Mouse (Mus musculus) myocyte (in vitro differentiated cells): ENCODE measurements around the gene Ppara. TPM values are rescaled to one million over a fixed set of nuclear protein-coding genes. Genes with fewer than 3 reads are reported as not detected.

Experiments used
- H3K27me3 ChIP-seq: one replicate; pipeline ENCODE4 v1.6.1; 2011; ENCODE audit not compliant: control insufficient read depth, insufficient read depth, insufficient read length
- H3K36me3 ChIP-seq: one replicate; pipeline ENCODE4 v1.6.1; 2011; ENCODE audit not compliant: control insufficient read depth, insufficient read depth
- H3K4me2 ChIP-seq: one replicate; pipeline ENCODE4 v1.6.1; 2011; ENCODE audit warnings: low read depth, control low read depth
- H3K4me3 ChIP-seq: one replicate; pipeline ENCODE4 v1.5.1; 2011; ENCODE audit warnings: mild to moderate bottlenecking, control low read depth, moderate library complexity
- H3K79me2 ChIP-seq: one replicate; pipeline ENCODE4 v1.6.1; 2011; ENCODE audit not compliant: control insufficient read depth, insufficient read depth
- H3ac ChIP-seq: one replicate; pipeline ENCODE4 v1.6.1; 2011; ENCODE audit not compliant: control insufficient read depth, insufficient read length
- CEBPB ChIP-seq: IDR thresholded peaks from 2 replicates; pipeline ENCODE4 v1.6.1; 2011; ENCODE audit warnings: mild to moderate bottlenecking, moderate library complexity; ENCODE audit not compliant: poor library complexity, insufficient read depth, severe bottlenecking
- E2F4 ChIP-seq: IDR thresholded peaks from one replicate; pipeline ENCODE4 v1.6.1; 2011; ENCODE audit warnings: mild to moderate bottlenecking, control low read depth, moderate library complexity; ENCODE audit not compliant: insufficient read depth
- MAX ChIP-seq: IDR thresholded peaks from one replicate; pipeline ENCODE4 v1.6.1; 2011; ENCODE audit warnings: low read depth, mild to moderate bottlenecking, control low read depth
- MYOD1 ChIP-seq, 3 experiments: IDR thresholded peaks; one replicate each; pipeline ENCODE4 v1.6.1; 2011; ENCODE audit warnings: control low read depth in 2 of 3, low read depth in 2 of 3, mild to moderate bottlenecking in 2 of 3, moderate library complexity in 1 of 3; ENCODE audit not compliant: insufficient read length in 2 of 3, control insufficient read depth in 1 of 3
- MYOG ChIP-seq, 3 experiments: IDR thresholded peaks; one replicate each; pipeline ENCODE4 v1.6.1; 2011; ENCODE audit warnings: control low read depth in 2 of 3, low read depth in 2 of 3, mild to moderate bottlenecking in 2 of 3; ENCODE audit not compliant: insufficient read length in 2 of 3, control insufficient read depth in 1 of 3, insufficient read depth in 1 of 3
- POLR2A ChIP-seq: IDR thresholded peaks from one replicate; pipeline ENCODE4 v1.6.1; 2011; ENCODE audit warnings: low read depth, mild to moderate bottlenecking, control low read depth, moderate library complexity; ENCODE audit not compliant: insufficient read length
- POLR2AphosphoS2 ChIP-seq: IDR thresholded peaks from one replicate; pipeline ENCODE4 v1.6.1; 2011; ENCODE audit warnings: low read depth, control low read depth; ENCODE audit not compliant: insufficient read length
- REST ChIP-seq: IDR thresholded peaks from one replicate; pipeline ENCODE4 v1.6.1; 2011; ENCODE audit warnings: mild to moderate bottlenecking, control low read depth, moderate library complexity; ENCODE audit not compliant: insufficient read depth, insufficient read length
- SRF ChIP-seq: IDR thresholded peaks from one replicate; pipeline ENCODE4 v1.6.1; 2011; ENCODE audit warnings: low read depth; ENCODE audit not compliant: control insufficient read depth, insufficient read length
- TCF12 ChIP-seq: IDR thresholded peaks from one replicate; pipeline ENCODE4 v1.6.1; 2011; ENCODE audit warnings: mild to moderate bottlenecking, control low read depth; ENCODE audit not compliant: poor library complexity, insufficient read depth, severe bottlenecking
- TCF3 ChIP-seq: IDR thresholded peaks from one replicate; pipeline ENCODE4 v1.6.1; 2011; ENCODE audit warnings: low read depth, control low read depth; ENCODE audit not compliant: insufficient read length
- USF1 ChIP-seq: IDR thresholded peaks from one replicate; pipeline ENCODE4 v1.6.1; 2011; ENCODE audit warnings: low read depth, mild to moderate bottlenecking, control low read depth, moderate library complexity
- polyA plus RNA-seq: library from polyadenylated mRNA; unstranded; fragments of >200 nt; fragmentation: generic; extraction: Trizol; gene quantifications from one replicate; pipeline ENCODE4 v1.2.1, GENCODE M21; 2012; ENCODE audit warnings: missing spikeins

Gene Ppara
- polyA plus RNA-seq, 1 experiment, result 0.12 TPM

GRCm38 (mm10) chr15:85712565-85713168, 22.1 kb upstream of the Ppara start:
- H3ac ChIP-seq, result no peak overlapping the region
- peaks cover 5% of the 10 kb centered on the region for H3K36me3 ChIP-seq
- H3K4me3 ChIP-seq, result no peak overlapping the region
- H3K27me3 ChIP-seq, result peaks cover 8% of the 10 kb centered on the region
- TF ChIP-seq MYOG (IDR thresholded peaks at IDR 0.05; ENCODE audit: control insufficient read depth in 1 of 3, insufficient read depth in 1 of 3, insufficient read length in 2 of 3, low read depth in 2 of 3) (peak in 1 of 3 experiments; percentile 16), TCF3 (no peak)
- H3K4me2 ChIP-seq, result no peak overlapping the region
- no peaks in the 10 kb centered on the region for H3K79me2 ChIP-seq

GRCm38 (mm10) chr15:85713417-85713816, 21.4 kb upstream of the Ppara start:
- Histone ChIP-seq H3K79me2 (no peaks in the 10 kb centered on the region), H3K27me3 (peaks cover 16% of the 10 kb centered on the region), H3ac (no peak overlapping the region), H3K36me3 (no peaks in the 10 kb centered on the region), H3K4me3 (no peak overlapping the region), H3K4me2 (no peak overlapping the region)
- no peak for TF ChIP-seq REST
- no peak for TF ChIP-seq POLR2A
- TF ChIP-seq TCF3, result no peak
- TF ChIP-seq MAX, result no peak
- no peak for TF ChIP-seq MYOG (IDR thresholded peaks at IDR 0.05; ENCODE audit: control insufficient read depth in 1 of 3, insufficient read depth in 1 of 3, insufficient read length in 2 of 3, low read depth in 2 of 3)
- no peak for TF ChIP-seq POLR2AphosphoS2
- TF ChIP-seq USF1, result no peak
- no peak for TF ChIP-seq MYOD1 (IDR thresholded peaks at IDR 0.05; ENCODE audit: control insufficient read depth in 1 of 3, insufficient read length in 2 of 3, low read depth in 2 of 3)
- no peak for TF ChIP-seq SRF
- no peak for TF ChIP-seq TCF12
- no peak for TF ChIP-seq CEBPB
- no peak for TF ChIP-seq E2F4

- TF ChIP-seq USF1, result no peak
- no peak for TF ChIP-seq MYOD1 (IDR thresholded peaks at IDR 0.05; ENCODE audit: control insufficient read depth in 1 of 3, insufficient read length in 2 of 3, low read depth in 2 of 3)
- no peak for TF ChIP-seq CEBPB
- no peak for TF ChIP-seq TCF12
- TF ChIP-seq MYOG (IDR thresholded peaks at IDR 0.05; ENCODE audit: control insufficient read depth in 1 of 3, insufficient read depth in 1 of 3, insufficient read length in 2 of 3, low read depth in 2 of 3), result no peak
- no peak for TF ChIP-seq POLR2A
- no peak for TF ChIP-seq MAX
- no peak for TF ChIP-seq SRF
- TF ChIP-seq E2F4, result no peak
- TF ChIP-seq REST, result no peak
- no peak for TF ChIP-seq TCF3
- TF ChIP-seq POLR2AphosphoS2, result no peak
- Histone ChIP-seq H3K79me2 (no peaks in the 10 kb centered on the region), H3ac (no peak overlapping the region)
These were observed 19.7 kb upstream of the Ppara start for GRCm38 (mm10) chr15:85715059-85715458.

GRCm38 (mm10) chr15:85716045-85716444, 18.7 kb upstream of the Ppara start:
- Histone ChIP-seq H3K4me2 (no peak overlapping the region), H3K36me3 (no peaks in the 10 kb centered on the region), H3ac (no peak overlapping the region), H3K4me3 (no peak overlapping the region), H3K27me3 (peaks cover 41% of the 10 kb centered on the region), H3K79me2 (no peaks in the 10 kb centered on the region)
- TF ChIP-seq POLR2AphosphoS2, result no peak

More at GRCm38 (mm10) chr15:85715059-85715458, 19.7 kb upstream of the Ppara start:
- Histone ChIP-seq H3K27me3 (peaks cover 31% of the 10 kb centered on the region), H3K4me3 (no peak overlapping the region), H3K36me3 (no peaks in the 10 kb centered on the region), H3K4me2 (no peak overlapping the region)

- Histone ChIP-seq H3K27me3 (peaks cover 47% of the 10 kb centered on the region), H3ac (no peak overlapping the region)
- TF ChIP-seq TCF3 (no peak), MYOG (IDR thresholded peaks at IDR 0.05; ENCODE audit: control insufficient read depth in 1 of 3, insufficient read depth in 1 of 3, insufficient read length in 2 of 3, low read depth in 2 of 3) (no peak), POLR2A (no peak), SRF (no peak), MYOD1 (IDR thresholded peaks at IDR 0.05; ENCODE audit: control insufficient read depth in 1 of 3, insufficient read length in 2 of 3, low read depth in 2 of 3) (no peak), CEBPB (no peak), MAX (no peak), E2F4 (no peak), REST (no peak), TCF12 (no peak), USF1 (no peak), POLR2AphosphoS2 (no peak)
These were observed 18.2 kb upstream of the Ppara start for GRCm38 (mm10) chr15:85716591-85716990.

More at GRCm38 (mm10) chr15:85716591-85716990, 18.2 kb upstream of the Ppara start:
- Histone ChIP-seq H3K79me2 (no peaks in the 10 kb centered on the region), H3K4me2 (no peak overlapping the region), H3K36me3 (no peaks in the 10 kb centered on the region), H3K4me3 (no peak overlapping the region)
